Mouse (Mus musculus) CH12.LX (cell line): ENCODE results near the gene Fnbp1. TPM values are rescaled to one million over a fixed set of nuclear protein-coding genes. Genes with fewer than 3 reads are reported as not detected.

Experiments used
- DNase-seq: peaks from one replicate; pipeline ENCODE4 v3.0.0-alpha.2; 2013; ENCODE audit errors: extremely low read depth
- H3K27ac ChIP-seq: 2 replicates; pipeline ENCODE4 v1.5.1; 2012; ENCODE audit warnings: low read depth, mild to moderate bottlenecking, control low read depth, moderate library complexity; ENCODE audit not compliant: insufficient read depth
- H3K27me3 ChIP-seq: replicated peaks from 2 replicates; pipeline ENCODE3; 2012; ENCODE audit warnings: inconsistent platforms
- H3K36me3 ChIP-seq, 2 experiments: replicated peaks in 1 of 2; 2 replicates each; pipeline versions ENCODE3 to v1.6.1; 2012; ENCODE audit warnings: inconsistent platforms in 1 of 2, low read length in 1 of 2, mild to moderate bottlenecking in 1 of 2, mixed read lengths in 1 of 2, moderate library complexity in 1 of 2; ENCODE audit not compliant: control insufficient read depth in 1 of 2, insufficient read depth in 1 of 2
- H3K4me1 ChIP-seq, 2 experiments: 2 replicates each; pipeline ENCODE4 v1.6.1; 2012; ENCODE audit warnings: inconsistent platforms in 1 of 2, moderate library complexity in 1 of 2; ENCODE audit not compliant: insufficient read depth in 2 of 2, control insufficient read depth in 1 of 2
- H3K4me2 ChIP-seq: 2 replicates; pipeline ENCODE4 v1.6.1; 2012; ENCODE audit warnings: low read depth, mild to moderate bottlenecking, control low read depth; ENCODE audit not compliant: poor library complexity, insufficient read depth, severe bottlenecking
- H3K4me3 ChIP-seq, 3 experiments: fragments of 150-350 bp in 1 of 3; sonication (generic) in 1 of 3; replicated peaks in 1 of 3; 2 replicates each; pipeline versions ENCODE3 to v1.5.1; 2011 to 2012; ENCODE audit warnings: low read depth in 2 of 3, low read length in 2 of 3, mild to moderate bottlenecking in 2 of 3, moderate library complexity in 2 of 3, control low read depth in 1 of 3, improper control_type of control experiment in 1 of 3, inconsistent platforms in 1 of 3, mixed read lengths in 1 of 3; ENCODE audit not compliant: poor library complexity in 1 of 3
- H3K79me2 ChIP-seq: replicated peaks from 2 replicates; pipeline ENCODE4 v1.6.1; 2012; ENCODE audit warnings: mild to moderate bottlenecking, moderate library complexity; ENCODE audit not compliant: control insufficient read depth, poor library complexity, insufficient read depth, severe bottlenecking; ENCODE audit errors: extremely low read depth
- H3K9ac ChIP-seq: 2 replicates; pipeline ENCODE4 v1.6.1; 2012; ENCODE audit warnings: low read depth, mild to moderate bottlenecking, control low read depth, moderate library complexity; ENCODE audit not compliant: insufficient read depth
- H3K9me3 ChIP-seq: replicated peaks from 2 replicates; pipeline ENCODE3; 2012; ENCODE audit warnings: low read length, inconsistent platforms, mixed read lengths
- BHLHE40 ChIP-seq: IDR thresholded peaks from 2 replicates; pipeline ENCODE4 v1.6.1; 2011; ENCODE audit warnings: mild to moderate bottlenecking, low read depth, low read length, improper control_type of control experiment
- CHD1 ChIP-seq: IDR thresholded peaks from 2 replicates; pipeline ENCODE4 v1.6.1; 2012; ENCODE audit warnings: low read depth, low read length, improper control_type of control experiment, inconsistent platforms
- CHD2 ChIP-seq: IDR thresholded peaks from 2 replicates; pipeline ENCODE4 v1.6.1; 2011; ENCODE audit warnings: low read length, improper control_type of control experiment
- ELF1 ChIP-seq: IDR thresholded peaks from 2 replicates; pipeline ENCODE4 v1.6.1; 2014; ENCODE audit warnings: low read depth, mild to moderate bottlenecking, inconsistent platforms, low read length, improper control_type of control experiment
- EP300 ChIP-seq: IDR thresholded peaks from 2 replicates; pipeline ENCODE4 v1.6.1; 2011; ENCODE audit warnings: low read length, improper control_type of control experiment
- ETS1 ChIP-seq: conservative IDR thresholded peaks from 2 replicates; pipeline ENCODE4 v1.6.1; 2012; ENCODE audit warnings: low read depth, mild to moderate bottlenecking, inconsistent platforms, low read length, improper control_type of control experiment, moderate library complexity
- HCFC1 ChIP-seq: IDR thresholded peaks from 2 replicates; pipeline ENCODE4 v1.6.1; 2012; ENCODE audit warnings: low read depth, mild to moderate bottlenecking, inconsistent platforms, low read length, improper control_type of control experiment
- IRF4 ChIP-seq: IDR thresholded peaks from 2 replicates; pipeline ENCODE4 v1.6.1; 2014; ENCODE audit warnings: low read depth, mild to moderate bottlenecking, inconsistent platforms, low read length, improper control_type of control experiment
- JUN ChIP-seq: IDR thresholded peaks from 2 replicates; pipeline ENCODE4 v1.6.1; 2011; ENCODE audit warnings: low read depth, mild to moderate bottlenecking, low read length, improper control_type of control experiment, moderate library complexity; ENCODE audit not compliant: insufficient read depth
- KAT2A ChIP-seq: IDR thresholded peaks from 2 replicates; pipeline ENCODE4 v1.6.1; 2012; ENCODE audit warnings: low read length, improper control_type of control experiment, inconsistent platforms; ENCODE audit not compliant: insufficient replicate concordance
- MAFK ChIP-seq: IDR thresholded peaks from 2 replicates; pipeline ENCODE4 v1.6.1; 2011; ENCODE audit warnings: low read length, improper control_type of control experiment; ENCODE audit not compliant: insufficient replicate concordance
- MAX ChIP-seq: IDR thresholded peaks from 2 replicates; pipeline ENCODE4 v1.6.1; 2011; ENCODE audit warnings: low read length, improper control_type of control experiment
- MAZ ChIP-seq: IDR thresholded peaks from 2 replicates; pipeline ENCODE4 v1.6.1; 2012; ENCODE audit warnings: low read depth, mild to moderate bottlenecking, inconsistent platforms, low read length, improper control_type of control experiment, moderate library complexity
- MEF2A ChIP-seq: IDR thresholded peaks from 2 replicates; pipeline ENCODE4 v1.6.1; 2014; ENCODE audit warnings: low read depth, mild to moderate bottlenecking, inconsistent platforms, low read length, improper control_type of control experiment, borderline replicate concordance
- MXI1 ChIP-seq: IDR thresholded peaks from 2 replicates; pipeline ENCODE4 v1.6.1; 2011; ENCODE audit warnings: mild to moderate bottlenecking, low read depth, low read length, improper control_type of control experiment
- NRF1 ChIP-seq: IDR thresholded peaks from 2 replicates; pipeline ENCODE4 v1.6.1; 2014; ENCODE audit warnings: low read depth, mild to moderate bottlenecking, inconsistent platforms, low read length, improper control_type of control experiment, moderate library complexity
- PAX5 ChIP-seq: IDR thresholded peaks from 2 replicates; pipeline ENCODE4 v1.6.1; 2012; ENCODE audit warnings: low read length, inconsistent platforms, mixed read lengths
- POLR2A ChIP-seq: IDR thresholded peaks from 2 replicates; pipeline ENCODE4 v1.6.1; 2011; ENCODE audit warnings: low read depth, mild to moderate bottlenecking, improper control_type of control experiment, low read length
- POLR2AphosphoS2 ChIP-seq: IDR thresholded peaks from 2 replicates; pipeline ENCODE4 v1.6.1; 2011; ENCODE audit warnings: low read depth, low read length, improper control_type of control experiment
- RAD21 ChIP-seq: IDR thresholded peaks from 2 replicates; pipeline ENCODE4 v1.6.1; 2011; ENCODE audit warnings: low read depth, mild to moderate bottlenecking, low read length, improper control_type of control experiment, moderate library complexity
- RCOR1 ChIP-seq: conservative IDR thresholded peaks from 2 replicates; pipeline ENCODE4 v1.6.1; 2012; ENCODE audit warnings: low read depth, mild to moderate bottlenecking, inconsistent platforms, low read length, improper control_type of control experiment
- TCF12 ChIP-seq: IDR thresholded peaks from 2 replicates; pipeline ENCODE4 v1.6.1; 2014; ENCODE audit warnings: low read depth, mild to moderate bottlenecking, inconsistent platforms, low read length, improper control_type of control experiment
- ZC3H11A ChIP-seq: IDR thresholded peaks from 2 replicates; pipeline ENCODE4 v1.6.1; 2012; ENCODE audit warnings: low read depth, mild to moderate bottlenecking, inconsistent platforms, low read length, improper control_type of control experiment
- ZKSCAN1 ChIP-seq: IDR thresholded peaks from 2 replicates; pipeline ENCODE4 v1.6.1; 2012; ENCODE audit warnings: low read depth, inconsistent platforms, low read length, improper control_type of control experiment, borderline replicate concordance
- ZMIZ1 ChIP-seq: IDR thresholded peaks from 2 replicates; pipeline ENCODE4 v1.6.1; 2012; ENCODE audit warnings: low read depth, mild to moderate bottlenecking, inconsistent platforms, low read length, improper control_type of control experiment
- dilution Hi-C: fragments of 300-500 bp; cut with MboI; formaldehyde crosslinking; loops from 2 replicates; pipeline ENCODE4 v1.14.3; 2020; ENCODE audit warnings: low sequenced_read_pairs; ENCODE audit not compliant: extremely low pct_unique_long_range_greater_than_20kb, extremely low pct_ligation_motif_present
- in situ Hi-C: fragments of 300-500 bp; cut with MboI; formaldehyde crosslinking; loops from 3 replicates; pipeline ENCODE4 v1.14.3; 2019; ENCODE audit warnings: low sequenced_read_pairs, low pct_ligation_motif_present, low pct_unique_long_range_greater_than_20kb, mixed read lengths
- polyA plus RNA-seq: library from polyadenylated mRNA; unstranded; fragments of >175 nt; gene quantifications from 2 replicates; pipeline ENCODE4 v1.2.1, GENCODE M21; 2012; ENCODE audit warnings: low read depth; ENCODE audit not compliant: insufficient read length
- total RNA-seq, 2 experiments: library from RNA; depleted of rRNA; stranded (reverse); fragments of 300-350 nt in 1 of 2; fragments of >200 nt in 1 of 2; gene quantifications; 2 replicates each; pipeline ENCODE4 v1.2.3; 2012 to 2014

The Fnbp1 gene
- total and polyA plus RNA-seq, 3 experiments, result 29.6 to 133 (median 50.5) TPM

GRCm38 (mm10) chr2:30985111-30986020 lies 156.4 kb downstream of the Fnbp1 start:
- in situ Hi-C loops, result no loop called here

DNA sequence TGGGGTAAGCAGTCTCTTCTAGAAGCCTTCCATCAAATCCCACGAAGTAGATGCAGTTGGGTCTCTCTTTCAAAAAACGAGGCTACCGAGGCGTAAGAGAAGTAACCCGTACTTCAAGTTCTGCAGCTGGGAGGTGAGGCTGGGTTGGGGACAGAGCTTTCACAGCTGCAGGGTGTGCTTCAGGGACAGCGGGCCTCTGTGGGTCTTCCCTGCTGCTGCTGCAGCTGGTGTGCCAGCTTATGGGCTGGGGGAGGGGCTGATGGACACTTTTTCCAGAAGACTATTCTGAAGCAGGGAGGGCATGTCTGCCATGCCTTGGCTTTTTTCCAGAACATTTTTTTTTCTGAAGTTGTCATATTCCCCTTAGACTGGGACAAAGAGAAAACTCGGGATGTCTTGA lies 158.8 kb downstream of the Fnbp1 start:
- Histone ChIP-seq H3K79me2 (peaks cover 8% of the 10 kb centered on the region), H3K4me2 (peak overlapping the region; percentile 65), H3K36me3 (peaks cover 14 to 30% of the 10 kb centered on the region in 2 experiments), H3K9ac (peak overlapping the region; percentile 61; the same call in 1 of the 2 replicates), H3K27ac (no peak overlapping the region), H3K27me3 (no peaks in the 10 kb centered on the region), H3K4me1 (peaks cover 18 to 46% of the 10 kb centered on the region in 2 experiments), H3K4me3 (peak overlapping the region; percentile 87 to 89 (median 87)), H3K9me3 (no peaks in the 10 kb centered on the region)
- dilution Hi-C loops, result no loop called here
- DNase-seq, result peak; percentile 30
- in situ Hi-C loops, result no loop called here
- TF ChIP-seq TCF12 (peak; percentile 43; the same call in 1 of the 2 replicates), ZC3H11A (no peak), CHD2 (0 out of 2 replicates have a peak, but pooled peaks have one; percentile 24), JUN (no peak)
- TF ChIP-seq, all 38 proteins: peak for 2

More at GRCm38 (mm10) chr2:30985111-30986020, 156.4 kb downstream of the Fnbp1 start:
- H3K4me1 ChIP-seq, result peaks cover 18 to 41% of the 10 kb centered on the region in 2 experiments
- peak overlapping the region; percentile 41 for H3K27ac ChIP-seq
- no peak for TF ChIP-seq HCFC1
- TF ChIP-seq ZMIZ1, result no peak
- peak; percentile 29 for TF ChIP-seq ETS1
- peak; percentile 74 for TF ChIP-seq BHLHE40
- TF ChIP-seq IRF4, result peak; percentile 62
- peak; percentile 61; the same call in 1 of the 2 replicates for TF ChIP-seq MAX
- no peak for TF ChIP-seq CHD1
- peak; percentile 44 for TF ChIP-seq POLR2A
- 0 out of 2 replicates have a peak, but pooled peaks have one; percentile 41 for TF ChIP-seq KAT2A
- TF ChIP-seq RCOR1, result 0 out of 2 replicates have a peak, but pooled peaks have one; percentile 37
- peak; percentile 74 for TF ChIP-seq MAZ
- TF ChIP-seq ELF1, result no peak
- TF ChIP-seq EP300, result 0 out of 2 replicates have a peak, but pooled peaks have one; percentile 8
- no peak for TF ChIP-seq POLR2AphosphoS2
- peak; percentile 45; the same call in 1 of the 2 replicates for TF ChIP-seq TCF12
- no peak for TF ChIP-seq ZKSCAN1
- peak; percentile 72; the same call in 1 of the 2 replicates for TF ChIP-seq MXI1
- no peak for TF ChIP-seq PAX5
- no peak for TF ChIP-seq RAD21
- 0 out of 2 replicates have a peak, but pooled peaks have one; percentile 34 for TF ChIP-seq MEF2A
- TF ChIP-seq MAFK, result peak; percentile 54
- TF ChIP-seq NRF1, result peak; percentile 84
- TF ChIP-seq, all 38 proteins: peak for 14
- Histone ChIP-seq H3K79me2 (peaks cover 8% of the 10 kb centered on the region), H3K27me3 (no peaks in the 10 kb centered on the region), H3K4me3 (no peak overlapping the region), H3K9ac (peak overlapping the region; percentile 7; the same call in 1 of the 2 replicates), H3K9me3 (no peaks in the 10 kb centered on the region), H3K36me3 (peaks cover 0 to 18% of the 10 kb centered on the region in 2 experiments), H3K4me2 (peak overlapping the region; percentile 52)
- dilution Hi-C loops, result no loop called here
- peak; percentile 84 for DNase-seq
